Mouse (Mus musculus): ENCODE results near the gene Olfr585.

The Olfr585 gene

GRCm38 (mm10) chr7:103097420-103097819, at the start of gene Olfr585:
Gene Olfr585, plus strand, starts transcription at chr7:103097720.
- no peak for DNase-seq (ENCODE audit: low spot score)

- DNase-seq (ENCODE audit: low spot score), result no peak
These were observed 46.5 kb upstream of the Olfr585 start, which contains the start of gene Olfr583 for GRCm38 (mm10) chr7:103051000-103051399. Gene Olfr583, plus strand, starts transcription at chr7:103051300.

- no peak for DNase-seq (ENCODE audit: low spot score)
These were observed 15.9 kb upstream of the Olfr585 start, which contains the start of gene Olfr584 for GRCm38 (mm10) chr7:103081585-103081984. Gene Olfr584, plus strand, starts transcription at chr7:103081885.

GRCm38 (mm10) chr7:103119406-103119805, 21.9 kb downstream of the Olfr585 start:
- DNase-seq (ENCODE audit: low spot score), result no peak

- no peak for DNase-seq (ENCODE audit: low spot score)
These were observed 28.0 kb downstream of the Olfr585 start, which contains the start of gene Olfr586 for GRCm38 (mm10) chr7:103125538-103125937. Gene Olfr586, minus strand, starts transcription at chr7:103125638.

GRCm38 (mm10) chr7:103140579-103140978, 43.1 kb downstream of the Olfr585 start, which contains the start of gene Olfr588-ps1:
Gene Olfr588-ps1, plus strand, starts transcription at chr7:103140879.
- no peak for DNase-seq (ENCODE audit: low spot score)

Data from left cerebral cortex, adult 11 months (tissue).